Mouse (Mus musculus): Measurements from ENCODE around the gene Mrpl4. TPM values are rescaled to one million over a fixed set of nuclear protein-coding genes. Genes with fewer than 3 reads are reported as not detected.

The Mrpl4 gene
- polyA plus RNA-seq, 1 experiment from 2014 or later: 139 TPM

DNA sequence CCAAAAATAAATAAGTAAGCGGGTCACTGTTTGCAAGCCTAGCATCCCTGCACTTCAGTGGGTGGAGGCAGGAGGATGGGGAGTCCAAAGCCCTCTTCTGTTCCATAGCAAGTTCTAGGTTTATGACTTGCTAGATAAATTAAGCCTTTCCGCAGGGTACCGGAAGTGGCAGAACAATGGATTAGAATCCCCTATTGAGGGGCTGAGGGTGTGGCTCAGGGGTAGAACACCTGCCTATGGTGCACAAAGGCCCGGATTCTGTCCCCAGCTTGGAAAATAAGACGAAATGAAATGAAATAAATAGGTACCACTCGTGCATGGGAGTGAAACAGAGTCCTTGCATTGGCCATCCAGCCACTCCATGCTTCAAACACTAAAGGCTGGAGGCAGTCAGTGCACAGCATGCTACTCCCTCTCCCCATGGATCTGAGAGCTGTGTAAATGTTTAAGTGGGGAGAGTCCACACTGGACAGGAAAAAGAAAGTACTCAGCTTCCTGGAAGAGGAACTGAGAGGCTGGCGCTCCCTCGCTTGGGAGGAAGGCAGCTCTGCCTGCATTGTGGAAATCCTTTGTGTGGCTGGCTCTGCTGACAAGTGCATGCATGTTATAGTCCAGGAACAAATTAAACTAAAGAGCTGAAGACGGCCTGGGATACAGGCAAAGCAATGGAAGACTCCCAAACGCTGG lies 24.0 kb upstream of the Mrpl4 start:
- Histone ChIP-seq H3K4me2 (ENCODE audit: low read depth, low read length) (no peak overlapping the region), H3K36me3 (replicated peaks; ENCODE audit: control insufficient read depth, insufficient read depth, low read depth, low read length) (no peaks in the 10 kb centered on the region; the same call in 1 of the 2 replicates), H3K4me1 (ENCODE audit: control insufficient read depth, insufficient read depth, low read length) (no peaks in the 10 kb centered on the region; the same call in 1 of the 2 replicates), H3K9me3 (replicated peaks; ENCODE audit: control insufficient read depth, low read length) (no peaks in the 10 kb centered on the region), H3K27me3 (ENCODE audit: control insufficient read depth, insufficient read depth, low read length) (no peaks in the 10 kb centered on the region), H3K4me3 (ENCODE audit: low read depth, low read length) (no peak overlapping the region), H3K27ac (replicated peaks; ENCODE audit: low read depth, low read length) (no peak overlapping the region), H3K9ac (replicated peaks; ENCODE audit: low read length) (no peak overlapping the region; the same call in 1 of the 2 replicates)
- ATAC-seq (replicated peaks; ENCODE audit: insufficient number of reproducible peaks, low FRiP score, low TSS enrichment, low read depth) (no peak), DNase-seq (ENCODE audit: low spot score) (no peak)
- 55% methylated on average over 10 of the region's 10 CpGs for WGBS

GRCm38 (mm10) chr9:20979181-20979580 lies 23.4 kb upstream of the Mrpl4 start:
- Histone ChIP-seq H3K9me3 (replicated peaks; ENCODE audit: control insufficient read depth, low read length) (no peaks in the 10 kb centered on the region), H3K36me3 (replicated peaks; ENCODE audit: control insufficient read depth, insufficient read depth, low read depth, low read length) (no peaks in the 10 kb centered on the region; the same call in 1 of the 2 replicates), H3K4me1 (ENCODE audit: control insufficient read depth, insufficient read depth, low read length) (no peaks in the 10 kb centered on the region; the same call in 1 of the 2 replicates), H3K4me3 (ENCODE audit: low read depth, low read length) (no peak overlapping the region), H3K27ac (replicated peaks; ENCODE audit: low read depth, low read length) (no peak overlapping the region), H3K27me3 (ENCODE audit: control insufficient read depth, insufficient read depth, low read length) (no peaks in the 10 kb centered on the region), H3K4me2 (ENCODE audit: low read depth, low read length) (no peak overlapping the region), H3K9ac (replicated peaks; ENCODE audit: low read length) (peak overlapping the region; percentile 18; the same call in 1 of the 2 replicates)
- no peak for ATAC-seq (replicated peaks; ENCODE audit: insufficient number of reproducible peaks, low FRiP score, low TSS enrichment, low read depth)
- WGBS: 59% methylated on average over 5 of the region's 5 CpGs
- no peak for DNase-seq (ENCODE audit: low spot score)

DNA sequence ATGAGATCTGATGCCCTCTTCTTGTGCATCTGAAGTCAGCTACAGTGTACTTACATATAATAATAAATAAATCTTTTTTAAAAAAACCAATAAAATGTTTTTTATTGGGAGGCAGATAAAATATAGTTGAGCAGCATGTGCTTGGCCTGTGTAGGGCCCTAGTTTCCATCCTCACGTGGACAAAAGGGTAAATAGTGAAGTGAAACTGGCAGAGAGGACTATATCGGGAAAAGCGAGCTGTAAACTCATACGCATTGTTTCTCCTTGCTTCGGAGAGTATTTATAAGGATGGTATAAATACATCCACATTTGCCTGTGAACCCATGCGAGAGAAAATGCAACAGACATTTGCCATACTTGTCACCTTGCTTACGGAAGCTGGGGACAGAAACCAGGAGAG lies 22.8 kb upstream of the Mrpl4 start:
- no peaks in the 10 kb centered on the region for H3K9me3 ChIP-seq (replicated peaks; ENCODE audit: control insufficient read depth, low read length)
- WGBS: 91% methylated on average over 7 of the region's 7 CpGs
- H3K27me3 ChIP-seq (ENCODE audit: control insufficient read depth, insufficient read depth, low read length): no peaks in the 10 kb centered on the region
- no peaks in the 10 kb centered on the region; the same call in 1 of the 2 replicates for H3K4me1 ChIP-seq (ENCODE audit: control insufficient read depth, insufficient read depth, low read length)
- no peak overlapping the region for H3K4me2 ChIP-seq (ENCODE audit: low read depth, low read length)
- H3K36me3 ChIP-seq (replicated peaks; ENCODE audit: control insufficient read depth, insufficient read depth, low read depth, low read length): no peaks in the 10 kb centered on the region; the same call in 1 of the 2 replicates
- ATAC-seq (replicated peaks; ENCODE audit: insufficient number of reproducible peaks, low FRiP score, low TSS enrichment, low read depth) (no peak), DNase-seq (ENCODE audit: low spot score) (no peak)
- H3K4me3 ChIP-seq (ENCODE audit: low read depth, low read length): no peak overlapping the region
- no peak overlapping the region for H3K9ac ChIP-seq (replicated peaks; ENCODE audit: low read length)
- no peak overlapping the region for H3K27ac ChIP-seq (replicated peaks; ENCODE audit: low read depth, low read length)

DNA sequence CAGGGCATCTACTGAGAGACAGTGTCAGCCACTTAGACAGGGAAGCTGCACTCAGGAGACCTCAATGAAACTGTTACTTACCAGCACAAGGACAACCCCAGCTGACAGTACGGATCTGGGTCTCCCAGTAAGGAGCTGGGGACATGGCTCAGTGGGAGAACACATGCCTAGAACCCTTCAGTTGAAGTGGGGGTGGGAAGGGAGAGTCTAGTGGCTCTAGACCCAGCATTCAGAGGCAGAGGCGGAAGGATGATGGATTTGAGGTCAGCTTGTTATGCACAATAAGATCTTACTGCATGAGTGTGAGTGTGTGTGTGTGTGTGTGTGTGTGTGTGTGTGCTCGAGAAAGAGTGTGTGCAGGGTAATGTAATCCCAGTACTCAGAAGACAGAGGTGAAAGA lies 20.4 kb upstream of the Mrpl4 start:
- 70% methylated on average over 3 of the region's 3 CpGs for WGBS
- Histone ChIP-seq H3K4me2 (ENCODE audit: low read depth, low read length) (no peak overlapping the region), H3K9me3 (replicated peaks; ENCODE audit: control insufficient read depth, low read length) (no peaks in the 10 kb centered on the region), H3K27me3 (ENCODE audit: control insufficient read depth, insufficient read depth, low read length) (no peaks in the 10 kb centered on the region), H3K9ac (replicated peaks; ENCODE audit: low read length) (no peak overlapping the region), H3K4me1 (ENCODE audit: control insufficient read depth, insufficient read depth, low read length) (no peaks in the 10 kb centered on the region), H3K27ac (replicated peaks; ENCODE audit: low read depth, low read length) (no peak overlapping the region), H3K4me3 (ENCODE audit: low read depth, low read length) (no peak overlapping the region), H3K36me3 (replicated peaks; ENCODE audit: control insufficient read depth, insufficient read depth, low read depth, low read length) (no peaks in the 10 kb centered on the region)
- DNase-seq (ENCODE audit: low spot score) (no peak), ATAC-seq (replicated peaks; ENCODE audit: insufficient number of reproducible peaks, low FRiP score, low TSS enrichment, low read depth) (no peak)

- Histone ChIP-seq H3K36me3 (replicated peaks; ENCODE audit: control insufficient read depth, insufficient read depth, low read depth, low read length) (no peaks in the 10 kb centered on the region), H3K4me2 (ENCODE audit: low read depth, low read length) (no peak overlapping the region), H3K27me3 (ENCODE audit: control insufficient read depth, insufficient read depth, low read length) (no peaks in the 10 kb centered on the region), H3K27ac (replicated peaks; ENCODE audit: low read depth, low read length) (no peak overlapping the region), H3K4me1 (ENCODE audit: control insufficient read depth, insufficient read depth, low read length) (no peaks in the 10 kb centered on the region), H3K4me3 (ENCODE audit: low read depth, low read length) (no peak overlapping the region), H3K9ac (replicated peaks; ENCODE audit: low read length) (no peak overlapping the region), H3K9me3 (replicated peaks; ENCODE audit: control insufficient read depth, low read length) (no peaks in the 10 kb centered on the region)
- peak; percentile 26 for DNase-seq (ENCODE audit: low spot score)
- no peak for ATAC-seq (replicated peaks; ENCODE audit: insufficient number of reproducible peaks, low FRiP score, low TSS enrichment, low read depth)
- WGBS: 24% methylated on average over 5 of the region's 5 CpGs
Observed at GRCm38 (mm10) chr9:20983169-20983568, 19.4 kb upstream of the Mrpl4 start.

DNA sequence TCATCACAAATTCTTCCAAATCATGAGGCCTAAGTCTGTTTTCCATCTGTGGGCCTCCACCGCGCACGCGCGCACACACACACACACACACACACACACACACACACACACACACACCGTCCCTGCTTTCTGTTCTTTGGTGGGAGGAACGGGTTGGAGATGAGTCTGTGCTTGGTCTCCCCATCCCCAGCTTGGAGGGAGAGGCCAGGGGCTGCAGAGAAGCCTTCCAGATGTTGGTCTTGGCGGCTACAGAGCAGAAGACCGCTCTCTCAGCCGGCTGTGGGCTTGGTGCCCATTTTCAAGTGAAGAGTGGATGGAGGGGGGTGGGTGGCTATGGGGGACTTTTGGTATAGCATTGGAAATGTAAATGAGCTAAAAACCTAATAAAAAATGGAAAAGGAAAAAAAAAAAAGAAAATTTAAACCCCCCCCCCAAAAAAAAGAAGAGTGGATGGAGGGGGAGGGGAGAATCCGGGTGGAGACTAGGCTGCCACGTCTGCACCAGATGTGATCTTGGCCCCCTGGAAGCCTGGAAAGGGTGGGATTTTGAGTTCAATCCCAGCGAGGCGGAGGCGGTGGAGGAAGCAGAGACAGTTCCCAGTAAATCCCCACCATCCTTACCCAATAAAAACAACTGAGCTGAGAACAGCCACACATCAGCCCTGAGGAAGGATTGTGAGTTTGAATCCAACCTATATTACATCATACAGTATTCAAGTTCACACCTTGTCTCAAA lies 15.4 kb upstream of the Mrpl4 start:
- Histone ChIP-seq H3K36me3 (replicated peaks; ENCODE audit: control insufficient read depth, insufficient read depth, low read depth, low read length) (no peaks in the 10 kb centered on the region), H3K27ac (replicated peaks; ENCODE audit: low read depth, low read length) (no peak overlapping the region), H3K27me3 (ENCODE audit: control insufficient read depth, insufficient read depth, low read length) (no peaks in the 10 kb centered on the region), H3K4me2 (ENCODE audit: low read depth, low read length) (no peak overlapping the region), H3K9ac (replicated peaks; ENCODE audit: low read length) (no peak overlapping the region), H3K4me3 (ENCODE audit: low read depth, low read length) (no peak overlapping the region), H3K9me3 (replicated peaks; ENCODE audit: control insufficient read depth, low read length) (no peaks in the 10 kb centered on the region), H3K4me1 (ENCODE audit: control insufficient read depth, insufficient read depth, low read length) (no peaks in the 10 kb centered on the region; the same call in 1 of the 2 replicates)
- 64% methylated on average over 15 of the region's 15 CpGs for WGBS
- ATAC-seq (replicated peaks; ENCODE audit: insufficient number of reproducible peaks, low FRiP score, low TSS enrichment, low read depth) (0 out of 2 replicates have a peak, but pooled peaks have one; percentile 30), DNase-seq (ENCODE audit: low spot score) (no peak)

GRCm38 (mm10) chr9:20987953-20988352 lies 14.6 kb upstream of the Mrpl4 start:
- no peak for ATAC-seq (replicated peaks; ENCODE audit: insufficient number of reproducible peaks, low FRiP score, low TSS enrichment, low read depth)
- no peak overlapping the region for H3K27ac ChIP-seq (replicated peaks; ENCODE audit: low read depth, low read length)

GRCm38 (mm10) chr9:20990861-20991260 lies 11.7 kb upstream of the Mrpl4 start:
- Histone ChIP-seq H3K27ac (replicated peaks; ENCODE audit: low read depth, low read length) (no peak overlapping the region), H3K4me1 (ENCODE audit: control insufficient read depth, insufficient read depth, low read length) (no peaks in the 10 kb centered on the region; the same call in 1 of the 2 replicates), H3K27me3 (ENCODE audit: control insufficient read depth, insufficient read depth, low read length) (no peaks in the 10 kb centered on the region), H3K9me3 (replicated peaks; ENCODE audit: control insufficient read depth, low read length) (no peaks in the 10 kb centered on the region), H3K36me3 (replicated peaks; ENCODE audit: control insufficient read depth, insufficient read depth, low read depth, low read length) (no peaks in the 10 kb centered on the region), H3K4me2 (ENCODE audit: low read depth, low read length) (peak overlapping the region; percentile 5; the same call in 1 of the 2 replicates), H3K9ac (replicated peaks; ENCODE audit: low read length) (peak overlapping the region; percentile 34; the same call in 1 of the 2 replicates), H3K4me3 (ENCODE audit: low read depth, low read length) (no peak overlapping the region)
- WGBS: 5% methylated on average over 10 of the region's 10 CpGs
- DNase-seq (ENCODE audit: low spot score) (peak; percentile 66), ATAC-seq (replicated peaks; ENCODE audit: insufficient number of reproducible peaks, low FRiP score, low TSS enrichment, low read depth) (no peak)

More at GRCm38 (mm10) chr9:20987953-20988352, 14.6 kb upstream of the Mrpl4 start:
- no peak for DNase-seq (ENCODE audit: low spot score)
- 24% methylated on average over 7 of the region's 7 CpGs for WGBS
- Histone ChIP-seq H3K36me3 (replicated peaks; ENCODE audit: control insufficient read depth, insufficient read depth, low read depth, low read length) (no peaks in the 10 kb centered on the region), H3K4me2 (ENCODE audit: low read depth, low read length) (no peak overlapping the region), H3K4me3 (ENCODE audit: low read depth, low read length) (no peak overlapping the region), H3K9me3 (replicated peaks; ENCODE audit: control insufficient read depth, low read length) (no peaks in the 10 kb centered on the region), H3K27me3 (ENCODE audit: control insufficient read depth, insufficient read depth, low read length) (no peaks in the 10 kb centered on the region), H3K9ac (replicated peaks; ENCODE audit: low read length) (no peak overlapping the region), H3K4me1 (ENCODE audit: control insufficient read depth, insufficient read depth, low read length) (no peaks in the 10 kb centered on the region; the same call in 1 of the 2 replicates)
